Mouse (Mus musculus): Measurements from ENCODE around the gene Sf1.

GRCm38 (mm10) chr19:6351431-6352106 lies 11.9 kb upstream of the Sf1 start:
- TF ChIP-seq TAL1 (IDR thresholded peaks at IDR 0.05; ENCODE audit: low read length) (no peak), GATA1 (IDR thresholded peaks at IDR 0.05; ENCODE audit: low read length) (no peak)
